Mouse (Mus musculus): ENCODE results near the gene Gprc5c. TPM values are rescaled to one million over a fixed set of nuclear protein-coding genes. Genes with fewer than 3 reads are reported as not detected.

Gene Gprc5c
- polyA plus RNA-seq, 1 experiment from 2014 or later: 17.7 TPM

GRCm38 (mm10) chr11:114812731-114813240 is 38.2 kb upstream of the Gprc5c start:
- DNase-seq (ENCODE audit: low spot score): peak; percentile 94
- no peaks in the 10 kb centered on the region for H3K9me3 ChIP-seq (ENCODE audit: control insufficient read depth, low read length)
- H3K27ac ChIP-seq (ENCODE audit: low read depth, low read length): no peak overlapping the region
- H3K9ac ChIP-seq (ENCODE audit: low read depth, low read length): no peak overlapping the region
- no peak overlapping the region for H3K4me2 ChIP-seq (replicated peaks; ENCODE audit: low read depth, low read length)
- H3K4me3 ChIP-seq (ENCODE audit: low read depth, low read length): no peak overlapping the region
- peak; percentile 61 for ATAC-seq (ENCODE audit: low FRiP score)
- H3K27me3 ChIP-seq (ENCODE audit: control insufficient read depth, insufficient read depth, low read length): no peaks in the 10 kb centered on the region
- peaks cover 2% of the 10 kb centered on the region; the same call in 1 of the 2 replicates for H3K4me1 ChIP-seq (replicated peaks; ENCODE audit: control insufficient read depth, insufficient read depth, low read length)
- H3K36me3 ChIP-seq (ENCODE audit: control insufficient read depth, insufficient read depth, low read length): no peaks in the 10 kb centered on the region
- WGBS: 19% methylated on average over 6 of the region's 6 CpGs

- no peak overlapping the region for H3K4me3 ChIP-seq (ENCODE audit: low read depth, low read length)
- no peaks in the 10 kb centered on the region for H3K9me3 ChIP-seq (ENCODE audit: control insufficient read depth, low read length)
- H3K27me3 ChIP-seq (ENCODE audit: control insufficient read depth, insufficient read depth, low read length): no peaks in the 10 kb centered on the region
- no peaks in the 10 kb centered on the region for H3K36me3 ChIP-seq (ENCODE audit: control insufficient read depth, insufficient read depth, low read length)
- no peaks in the 10 kb centered on the region for H3K4me1 ChIP-seq (replicated peaks; ENCODE audit: control insufficient read depth, insufficient read depth, low read length)
- ATAC-seq (ENCODE audit: low FRiP score) (no peak), DNase-seq (ENCODE audit: low spot score) (no peak)
- H3K4me2 ChIP-seq (replicated peaks; ENCODE audit: low read depth, low read length): no peak overlapping the region
- 83% methylated on average over 11 of the region's 11 CpGs for WGBS
- no peak overlapping the region for H3K9ac ChIP-seq (ENCODE audit: low read depth, low read length)
- no peak overlapping the region for H3K27ac ChIP-seq (ENCODE audit: low read depth, low read length)
Observed at GRCm38 (mm10) chr11:114814873-114815592, 35.9 kb upstream of the Gprc5c start.

GRCm38 (mm10) chr11:114816934-114817333 is 34.0 kb upstream of the Gprc5c start:
- Histone ChIP-seq H3K36me3 (ENCODE audit: control insufficient read depth, insufficient read depth, low read length) (no peaks in the 10 kb centered on the region), H3K4me2 (replicated peaks; ENCODE audit: low read depth, low read length) (no peak overlapping the region), H3K4me3 (ENCODE audit: low read depth, low read length) (no peak overlapping the region), H3K4me1 (replicated peaks; ENCODE audit: control insufficient read depth, insufficient read depth, low read length) (0 out of 2 replicates have a peak, but pooled peaks cover 2% of the 10 kb centered on the region), H3K27me3 (ENCODE audit: control insufficient read depth, insufficient read depth, low read length) (no peaks in the 10 kb centered on the region), H3K9ac (ENCODE audit: low read depth, low read length) (no peak overlapping the region), H3K27ac (ENCODE audit: low read depth, low read length) (no peak overlapping the region), H3K9me3 (ENCODE audit: control insufficient read depth, low read length) (no peaks in the 10 kb centered on the region)
- 87% methylated on average over 4 of the region's 4 CpGs for WGBS
- DNase-seq (ENCODE audit: low spot score): no peak
- no peak for ATAC-seq (ENCODE audit: low FRiP score)

DNA sequence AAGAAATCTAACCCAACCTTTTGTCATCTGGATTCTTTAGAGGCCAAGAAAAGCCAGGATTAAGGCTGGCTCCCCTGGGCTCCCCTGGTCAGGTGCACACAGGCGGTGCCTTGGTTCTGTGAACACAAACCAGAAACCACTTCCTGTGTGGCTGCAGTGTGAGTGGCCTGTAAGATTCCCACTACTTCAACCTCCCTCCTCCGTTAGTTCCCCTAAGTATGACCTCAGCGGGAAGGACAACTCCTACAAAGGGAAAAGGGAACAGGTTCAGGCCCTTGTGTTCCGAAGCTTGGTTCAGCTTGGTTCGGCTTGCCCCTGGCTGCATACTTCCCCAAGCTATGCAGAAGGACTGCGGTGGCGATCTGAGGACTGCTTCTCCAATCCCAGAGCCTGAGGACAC is 32.8 kb upstream of the Gprc5c start:
- H3K4me2 ChIP-seq (replicated peaks; ENCODE audit: low read depth, low read length): no peak overlapping the region
- H3K4me3 ChIP-seq (ENCODE audit: low read depth, low read length): no peak overlapping the region
- ATAC-seq (ENCODE audit: low FRiP score) (no peak), DNase-seq (ENCODE audit: low spot score) (no peak)
- H3K27me3 ChIP-seq (ENCODE audit: control insufficient read depth, insufficient read depth, low read length): no peaks in the 10 kb centered on the region
- peaks cover 7% of the 10 kb centered on the region for H3K4me1 ChIP-seq (replicated peaks; ENCODE audit: control insufficient read depth, insufficient read depth, low read length)
- H3K27ac ChIP-seq (ENCODE audit: low read depth, low read length): no peak overlapping the region
- H3K36me3 ChIP-seq (ENCODE audit: control insufficient read depth, insufficient read depth, low read length): no peaks in the 10 kb centered on the region
- whole genome bisulfite sequencing: 97% methylated on average over 7 of the region's 7 CpGs
- H3K9me3 ChIP-seq (ENCODE audit: control insufficient read depth, low read length): no peaks in the 10 kb centered on the region
- H3K9ac ChIP-seq (ENCODE audit: low read depth, low read length): no peak overlapping the region

GRCm38 (mm10) chr11:114819110-114819509 is 31.8 kb upstream of the Gprc5c start:
- DNase-seq (ENCODE audit: low spot score) (no peak), ATAC-seq (ENCODE audit: low FRiP score) (no peak)
- Histone ChIP-seq H3K36me3 (ENCODE audit: control insufficient read depth, insufficient read depth, low read length) (no peaks in the 10 kb centered on the region), H3K9ac (ENCODE audit: low read depth, low read length) (no peak overlapping the region), H3K4me2 (replicated peaks; ENCODE audit: low read depth, low read length) (no peak overlapping the region), H3K9me3 (ENCODE audit: control insufficient read depth, low read length) (no peaks in the 10 kb centered on the region), H3K27me3 (ENCODE audit: control insufficient read depth, insufficient read depth, low read length) (no peaks in the 10 kb centered on the region), H3K27ac (ENCODE audit: low read depth, low read length) (no peak overlapping the region), H3K4me1 (replicated peaks; ENCODE audit: control insufficient read depth, insufficient read depth, low read length) (peaks cover 12% of the 10 kb centered on the region), H3K4me3 (ENCODE audit: low read depth, low read length) (no peak overlapping the region)
- WGBS: 18% methylated on average over 2 of the region's 2 CpGs

DNA sequence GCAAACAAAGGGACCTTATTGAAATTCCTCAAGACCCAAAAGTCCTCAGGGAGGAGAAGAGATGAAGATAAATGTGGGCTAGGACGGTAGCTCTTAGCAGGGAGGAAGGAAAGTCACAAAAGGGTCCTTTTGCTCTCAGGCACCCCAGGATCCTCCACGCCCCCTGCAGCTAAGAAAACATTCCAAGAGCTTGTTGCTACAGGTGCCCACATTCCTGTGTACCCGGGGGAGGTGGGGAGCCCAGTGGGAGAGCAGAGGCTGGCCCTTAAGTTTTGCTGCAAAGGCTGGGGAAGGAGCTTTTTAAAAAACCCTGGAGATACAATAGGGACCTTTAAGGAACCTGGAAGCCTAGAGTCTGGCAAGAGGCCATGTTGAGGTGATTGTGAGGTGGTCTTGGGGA is 30.5 kb upstream of the Gprc5c start:
- Histone ChIP-seq H3K27ac (ENCODE audit: low read depth, low read length) (no peak overlapping the region), H3K9me3 (ENCODE audit: control insufficient read depth, low read length) (no peaks in the 10 kb centered on the region), H3K4me3 (ENCODE audit: low read depth, low read length) (no peak overlapping the region), H3K36me3 (ENCODE audit: control insufficient read depth, insufficient read depth, low read length) (no peaks in the 10 kb centered on the region), H3K9ac (ENCODE audit: low read depth, low read length) (no peak overlapping the region), H3K4me2 (replicated peaks; ENCODE audit: low read depth, low read length) (no peak overlapping the region), H3K4me1 (replicated peaks; ENCODE audit: control insufficient read depth, insufficient read depth, low read length) (peaks cover 12% of the 10 kb centered on the region), H3K27me3 (ENCODE audit: control insufficient read depth, insufficient read depth, low read length) (no peaks in the 10 kb centered on the region)
- WGBS: 31% methylated on average over 3 of the region's 3 CpGs
- DNase-seq (ENCODE audit: low spot score) (no peak), ATAC-seq (ENCODE audit: low FRiP score) (no peak)

- ATAC-seq (ENCODE audit: low FRiP score): no peak
- H3K4me2 ChIP-seq (replicated peaks; ENCODE audit: low read depth, low read length): no peak overlapping the region
- 69% methylated on average over 1 of the region's 1 CpGs for WGBS
Observed at GRCm38 (mm10) chr11:114821325-114821724, 29.6 kb upstream of the Gprc5c start.

DNA sequence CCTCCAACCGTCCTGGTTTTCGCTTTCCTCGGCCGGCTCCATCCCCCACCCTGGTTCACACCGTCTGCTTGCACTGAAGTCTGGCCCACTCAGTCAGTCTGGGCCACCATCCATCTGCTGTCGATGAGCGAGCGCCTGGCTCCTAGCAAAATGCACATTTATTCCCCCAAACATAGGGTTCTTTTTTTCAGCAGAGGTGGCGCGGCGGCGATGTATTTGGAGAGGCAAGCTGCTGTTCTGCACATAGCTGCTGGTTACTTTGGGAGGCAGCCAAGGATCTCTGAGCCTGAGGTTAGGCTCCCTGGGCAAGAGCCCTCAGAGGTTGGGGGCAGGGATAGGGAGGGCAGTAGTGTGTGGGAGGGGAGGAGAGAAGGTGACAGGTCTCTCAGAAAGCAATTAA is 28.2 kb upstream of the Gprc5c start:
- H3K36me3 ChIP-seq (ENCODE audit: control insufficient read depth, insufficient read depth, low read length): no peaks in the 10 kb centered on the region
- peaks cover 12% of the 10 kb centered on the region for H3K4me1 ChIP-seq (replicated peaks; ENCODE audit: control insufficient read depth, insufficient read depth, low read length)
- ATAC-seq (ENCODE audit: low FRiP score): no peak
- peak; percentile 33 for DNase-seq (ENCODE audit: low spot score)
- no peak overlapping the region for H3K4me3 ChIP-seq (ENCODE audit: low read depth, low read length)
- H3K27me3 ChIP-seq (ENCODE audit: control insufficient read depth, insufficient read depth, low read length): no peaks in the 10 kb centered on the region
- 53% methylated on average over 12 of the region's 12 CpGs for WGBS
- H3K4me2 ChIP-seq (replicated peaks; ENCODE audit: low read depth, low read length): no peak overlapping the region
- no peak overlapping the region for H3K9ac ChIP-seq (ENCODE audit: low read depth, low read length)
- H3K9me3 ChIP-seq (ENCODE audit: control insufficient read depth, low read length): no peaks in the 10 kb centered on the region
- H3K27ac ChIP-seq (ENCODE audit: low read depth, low read length): peak overlapping the region; percentile 68; the same call in 1 of the 2 replicates

More at GRCm38 (mm10) chr11:114821325-114821724, 29.6 kb upstream of the Gprc5c start:
- Histone ChIP-seq H3K27ac (ENCODE audit: low read depth, low read length) (no peak overlapping the region), H3K9me3 (ENCODE audit: control insufficient read depth, low read length) (no peaks in the 10 kb centered on the region), H3K27me3 (ENCODE audit: control insufficient read depth, insufficient read depth, low read length) (no peaks in the 10 kb centered on the region), H3K4me1 (replicated peaks; ENCODE audit: control insufficient read depth, insufficient read depth, low read length) (peaks cover 12% of the 10 kb centered on the region), H3K4me3 (ENCODE audit: low read depth, low read length) (no peak overlapping the region), H3K9ac (ENCODE audit: low read depth, low read length) (no peak overlapping the region), H3K36me3 (ENCODE audit: control insufficient read depth, insufficient read depth, low read length) (no peaks in the 10 kb centered on the region)
- no peak for DNase-seq (ENCODE audit: low spot score)

- Histone ChIP-seq H3K27ac (ENCODE audit: low read depth, low read length) (peak overlapping the region; percentile 68; the same call in 1 of the 2 replicates), H3K36me3 (ENCODE audit: control insufficient read depth, insufficient read depth, low read length) (no peaks in the 10 kb centered on the region), H3K4me1 (replicated peaks; ENCODE audit: control insufficient read depth, insufficient read depth, low read length) (peaks cover 12% of the 10 kb centered on the region), H3K4me2 (replicated peaks; ENCODE audit: low read depth, low read length) (no peak overlapping the region), H3K4me3 (ENCODE audit: low read depth, low read length) (no peak overlapping the region), H3K9me3 (ENCODE audit: control insufficient read depth, low read length) (no peaks in the 10 kb centered on the region), H3K9ac (ENCODE audit: low read depth, low read length) (no peak overlapping the region), H3K27me3 (ENCODE audit: control insufficient read depth, insufficient read depth, low read length) (no peaks in the 10 kb centered on the region)
- 5% methylated on average over 11 of the region's 11 CpGs for WGBS
- peak; percentile 53 for DNase-seq (ENCODE audit: low spot score)
- no peak for ATAC-seq (ENCODE audit: low FRiP score)
Observed at GRCm38 (mm10) chr11:114823199-114823725, 27.7 kb upstream of the Gprc5c start.

All from hindbrain, embryonic 11.5 days (tissue).